Mouse (Mus musculus) heart, embryonic 12.5 days (tissue): ENCODE measurements at regions not wholly inside any gene's neighbourhood (a gene's known extent, or its start where the extent isn't known, plus 50 kb on each side); places are given as distances from the start of the nearest gene placed in this dataset.
"Not testable (repeated sequence)": the region's sequence is repeated elsewhere in the genome, so short reads cannot be mapped to it uniquely, and the experiment has no call there.

Source experiments
- ATAC-seq: fragments of 200-750 bp; cut with Nextera tagmentation; 2 replicates; pipeline ENCODE4 v1.8.0; 2017; ENCODE audit warnings: moderate TSS enrichment, moderate library complexity; ENCODE audit not compliant: insufficient number of reproducible peaks, low FRiP score
- H3K27ac ChIP-seq: fragments of 300-500 bp; sonication (generic); 2 replicates; pipeline ENCODE4 v1.5.1; 2016; ENCODE audit warnings: mild to moderate bottlenecking, moderate library complexity; ENCODE audit not compliant: poor library complexity, severe bottlenecking
- H3K27me3 ChIP-seq: fragments of 300-500 bp; sonication (generic); replicated peaks from 2 replicates; pipeline ENCODE4 v1.6.1; 2016; ENCODE audit warnings: mild to moderate bottlenecking, moderate library complexity
- H3K36me3 ChIP-seq: fragments of 300-500 bp; sonication (generic); 2 replicates; pipeline ENCODE4 v1.6.1; 2016; ENCODE audit warnings: mild to moderate bottlenecking, moderate library complexity
- H3K4me1 ChIP-seq: fragments of 300-500 bp; sonication (generic); replicated peaks from 2 replicates; pipeline ENCODE4 v1.6.1; 2016; ENCODE audit warnings: mild to moderate bottlenecking
- H3K4me2 ChIP-seq: fragments of 300-500 bp; sonication (generic); 2 replicates; pipeline ENCODE4 v1.6.1; 2016; ENCODE audit warnings: mild to moderate bottlenecking, moderate library complexity
- H3K4me3 ChIP-seq: fragments of 300-500 bp; sonication (generic); 2 replicates; pipeline ENCODE4 v1.5.1; 2016; ENCODE audit warnings: mild to moderate bottlenecking
- H3K9ac ChIP-seq: fragments of 300-500 bp; sonication (generic); 2 replicates; pipeline ENCODE4 v1.6.1; 2016; ENCODE audit warnings: mild to moderate bottlenecking, moderate library complexity
- H3K9me3 ChIP-seq: fragments of 300-500 bp; sonication (generic); replicated peaks from 2 replicates; pipeline ENCODE4 v1.6.1; 2016; ENCODE audit warnings: mild to moderate bottlenecking, moderate library complexity
- WGBS: fragments of 180-500 bp; shearing (Covaris S2); methylation state at CpG from one replicate; pipeline ENCODE4 v1.1.7; 2016; 5-methylcytosine and 5-hydroxymethylcytosine counted together

- H3K4me2 ChIP-seq: no peak overlapping the region
- no peaks in the 10 kb centered on the region for H3K27me3 ChIP-seq
- H3K27ac ChIP-seq: no peak overlapping the region
- H3K4me3 ChIP-seq: no peak overlapping the region
- H3K9ac ChIP-seq: no peak overlapping the region
- H3K36me3 ChIP-seq: no peaks in the 10 kb centered on the region
- H3K9me3 ChIP-seq: no peaks in the 10 kb centered on the region
- no peaks in the 10 kb centered on the region for H3K4me1 ChIP-seq
- no peak for ATAC-seq
- WGBS: 80% methylated on average over 4 of the region's 4 CpGs
Measured at GRCm38 (mm10) chr14:87612871-87613270, 196.4 kb downstream of the Tdrd3 start.

GRCm38 (mm10) chr14:87619368-87620035 lies 203.1 kb downstream of the Tdrd3 start:
- H3K4me3 ChIP-seq: no peak overlapping the region
- no peak overlapping the region for H3K9ac ChIP-seq
- no peaks in the 10 kb centered on the region for H3K36me3 ChIP-seq
- H3K4me1 ChIP-seq: no peaks in the 10 kb centered on the region
- ATAC-seq: no peak
- H3K9me3 ChIP-seq: no peaks in the 10 kb centered on the region
- H3K27ac ChIP-seq: no peak overlapping the region
- H3K27me3 ChIP-seq: no peaks in the 10 kb centered on the region
- 71% methylated on average over 5 of the region's 5 CpGs for WGBS
- no peak overlapping the region for H3K4me2 ChIP-seq

GRCm38 (mm10) chr14:87631078-87631813 lies 214.8 kb downstream of the Tdrd3 start:
- no peaks in the 10 kb centered on the region for H3K27me3 ChIP-seq
- no peak overlapping the region for H3K4me2 ChIP-seq
- no peak for ATAC-seq
- no peaks in the 10 kb centered on the region for H3K4me1 ChIP-seq
- H3K36me3 ChIP-seq: no peaks in the 10 kb centered on the region
- no peak overlapping the region for H3K9ac ChIP-seq
- no peak overlapping the region for H3K4me3 ChIP-seq
- no peak overlapping the region for H3K27ac ChIP-seq
- no peaks in the 10 kb centered on the region for H3K9me3 ChIP-seq
- WGBS: 70% methylated on average over 7 of the region's 7 CpGs

GRCm38 (mm10) chr14:87634596-87634995 lies 218.2 kb downstream of the Tdrd3 start:
- WGBS: 46% methylated on average over 3 of the region's 3 CpGs
- H3K4me3 ChIP-seq: no peak overlapping the region
- H3K4me2 ChIP-seq: no peak overlapping the region
- H3K9ac ChIP-seq: no peak overlapping the region
- no peaks in the 10 kb centered on the region for H3K36me3 ChIP-seq
- ATAC-seq: no peak
- no peak overlapping the region for H3K27ac ChIP-seq
- H3K27me3 ChIP-seq: no peaks in the 10 kb centered on the region
- no peaks in the 10 kb centered on the region for H3K4me1 ChIP-seq
- H3K9me3 ChIP-seq: no peaks in the 10 kb centered on the region

GRCm38 (mm10) chr14:87637131-87637530 lies 220.7 kb downstream of the Tdrd3 start:
- Histone ChIP-seq H3K36me3 (no peaks in the 10 kb centered on the region), H3K9ac (no peak overlapping the region), H3K27me3 (no peaks in the 10 kb centered on the region), H3K4me3 (no peak overlapping the region), H3K4me1 (no peaks in the 10 kb centered on the region), H3K9me3 (no peaks in the 10 kb centered on the region), H3K4me2 (no peak overlapping the region), H3K27ac (no peak overlapping the region)
- 72% methylated on average over 2 of the region's 2 CpGs for WGBS
- ATAC-seq: no peak

GRCm38 (mm10) chr14:87667910-87668309 lies 251.5 kb downstream of the Tdrd3 start:
- H3K9me3 ChIP-seq: no peaks in the 10 kb centered on the region
- H3K4me1 ChIP-seq: no peaks in the 10 kb centered on the region
- WGBS: 69% methylated on average over 2 of the region's 2 CpGs
- H3K4me2 ChIP-seq: no peak overlapping the region
- no peaks in the 10 kb centered on the region for H3K27me3 ChIP-seq
- no peak overlapping the region for H3K9ac ChIP-seq
- no peak overlapping the region for H3K4me3 ChIP-seq
- no peak overlapping the region for H3K27ac ChIP-seq
- ATAC-seq: no peak
- no peaks in the 10 kb centered on the region for H3K36me3 ChIP-seq

GRCm38 (mm10) chr14:87669496-87669895 lies 253.1 kb downstream of the Tdrd3 start:
- ATAC-seq: no peak

GRCm38 (mm10) chr14:87680788-87681187 lies 264.3 kb downstream of the Tdrd3 start:
- no peak overlapping the region for H3K9ac ChIP-seq
- H3K4me2 ChIP-seq: no peak overlapping the region

More at GRCm38 (mm10) chr14:87669496-87669895, 253.1 kb downstream of the Tdrd3 start:
- H3K4me3 ChIP-seq: no peak overlapping the region
- no peak overlapping the region for H3K9ac ChIP-seq
- H3K27me3 ChIP-seq: no peaks in the 10 kb centered on the region
- H3K4me2 ChIP-seq: no peak overlapping the region
- no peaks in the 10 kb centered on the region for H3K36me3 ChIP-seq
- WGBS: 85% methylated on average over 2 of the region's 2 CpGs
- no peaks in the 10 kb centered on the region for H3K4me1 ChIP-seq
- H3K9me3 ChIP-seq: no peaks in the 10 kb centered on the region
- H3K27ac ChIP-seq: no peak overlapping the region

GRCm38 (mm10) chr14:87683091-87683806 lies 266.8 kb downstream of the Tdrd3 start:
- ATAC-seq, H3K4me3 ChIP-seq, H3K4me2 ChIP-seq, H3K9ac ChIP-seq, H3K9me3 ChIP-seq, H3K27me3 ChIP-seq, H3K4me1 ChIP-seq, H3K27ac ChIP-seq, H3K36me3 ChIP-seq: not testable (repeated sequence)
- 78% methylated on average over 4 of the region's 4 CpGs for WGBS

More at GRCm38 (mm10) chr14:87680788-87681187, 264.3 kb downstream of the Tdrd3 start:
- no peaks in the 10 kb centered on the region for H3K27me3 ChIP-seq
- H3K36me3 ChIP-seq: no peaks in the 10 kb centered on the region
- H3K4me3 ChIP-seq: no peak overlapping the region
- no peaks in the 10 kb centered on the region for H3K9me3 ChIP-seq
- H3K4me1 ChIP-seq: no peaks in the 10 kb centered on the region
- ATAC-seq: no peak
- no peak overlapping the region for H3K27ac ChIP-seq
- WGBS: 59% methylated on average over 3 of the region's 3 CpGs

GRCm38 (mm10) chr14:87689866-87690265 lies 273.4 kb downstream of the Tdrd3 start:
- H3K4me2 ChIP-seq: no peak overlapping the region
- ATAC-seq: no peak
- H3K27me3 ChIP-seq: no peaks in the 10 kb centered on the region
- H3K4me3 ChIP-seq: no peak overlapping the region
- no peak overlapping the region for H3K9ac ChIP-seq
- 79% methylated on average over 3 of the region's 3 CpGs for WGBS
- H3K36me3 ChIP-seq: no peaks in the 10 kb centered on the region
- H3K4me1 ChIP-seq: no peaks in the 10 kb centered on the region
- no peak overlapping the region for H3K27ac ChIP-seq
- no peaks in the 10 kb centered on the region for H3K9me3 ChIP-seq

GRCm38 (mm10) chr14:87736456-87736855 lies 320.0 kb downstream of the Tdrd3 start:
- Histone ChIP-seq H3K9ac (no peak overlapping the region), H3K4me3 (no peak overlapping the region), H3K4me1 (no peaks in the 10 kb centered on the region), H3K27me3 (no peaks in the 10 kb centered on the region), H3K4me2 (no peak overlapping the region), H3K9me3 (no peaks in the 10 kb centered on the region), H3K36me3 (no peaks in the 10 kb centered on the region), H3K27ac (no peak overlapping the region)
- WGBS: 70% methylated on average over 1 of the region's 1 CpGs
- ATAC-seq: no peak
